Mouse (Mus musculus) cerebellum, adult 9-11 months (tissue): ENCODE measurements around the gene Nectin2.
A peak's percentile ranks its signal among the peaks of the same experiment; 100 is the strongest.

Experiments
- DNase-seq: peaks from one replicate; pipeline ENCODE4 v3.0.0; 2022

The Nectin2 gene

DNA sequence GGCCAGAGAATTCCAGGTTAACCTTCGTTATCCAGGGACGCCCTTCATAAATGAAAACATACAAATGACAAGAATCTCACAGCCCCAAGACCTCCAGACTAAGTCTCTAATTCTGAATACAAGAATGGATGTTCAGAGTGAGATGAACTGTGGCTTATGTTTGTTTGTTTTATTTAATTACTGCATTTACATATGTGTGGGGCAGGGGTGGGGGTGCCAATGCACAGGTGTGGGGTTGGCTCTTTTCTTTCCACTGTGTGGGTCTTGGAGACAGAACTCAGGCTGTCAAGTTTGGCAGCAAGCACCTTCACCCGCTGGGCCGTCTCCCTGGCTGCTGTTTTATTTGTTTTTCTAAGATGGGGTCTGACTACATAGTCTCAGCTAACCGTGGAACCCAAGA, 7.8 kb downstream of the Nectin2 start:
- DNase-seq: no peak

DNA sequence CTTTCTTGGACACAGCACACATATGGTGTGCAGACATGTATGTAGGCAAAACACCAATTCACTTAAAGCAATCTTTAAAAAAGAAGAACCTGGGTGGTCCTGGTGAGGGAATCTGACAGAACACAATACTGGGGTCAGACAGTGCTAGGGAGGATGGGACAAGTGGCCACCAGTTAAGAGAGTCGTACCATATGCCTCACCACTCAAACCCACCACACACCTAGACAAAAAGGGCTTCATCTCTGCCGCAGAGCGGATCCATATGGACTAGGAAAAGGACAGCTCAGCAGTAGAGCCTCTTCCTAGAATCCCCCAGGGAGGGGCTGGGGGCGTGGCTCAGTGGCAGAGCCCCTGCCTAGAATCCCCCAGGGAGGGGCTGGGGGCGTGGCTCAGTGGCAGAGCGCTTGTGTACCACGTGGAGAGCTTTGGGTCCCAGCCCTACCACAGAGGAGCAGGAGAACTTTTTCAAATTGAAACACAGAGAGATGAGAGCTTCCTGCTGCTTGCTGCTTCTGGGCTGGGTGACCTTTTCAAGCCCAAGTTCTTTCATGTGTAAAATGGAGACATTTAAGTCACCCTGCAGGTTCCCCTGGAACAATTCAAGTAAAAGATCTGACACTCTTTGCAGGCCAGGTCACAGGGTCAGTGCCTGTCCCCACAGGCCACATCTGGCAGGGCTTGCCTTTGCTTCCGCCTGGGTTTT, 8.8 kb downstream of the Nectin2 start:
- DNase-seq: no peak

GRCm38 (mm10) chr7:19740269-19740668, 10.0 kb downstream of the Nectin2 start:
- DNase-seq: no peak

DNA sequence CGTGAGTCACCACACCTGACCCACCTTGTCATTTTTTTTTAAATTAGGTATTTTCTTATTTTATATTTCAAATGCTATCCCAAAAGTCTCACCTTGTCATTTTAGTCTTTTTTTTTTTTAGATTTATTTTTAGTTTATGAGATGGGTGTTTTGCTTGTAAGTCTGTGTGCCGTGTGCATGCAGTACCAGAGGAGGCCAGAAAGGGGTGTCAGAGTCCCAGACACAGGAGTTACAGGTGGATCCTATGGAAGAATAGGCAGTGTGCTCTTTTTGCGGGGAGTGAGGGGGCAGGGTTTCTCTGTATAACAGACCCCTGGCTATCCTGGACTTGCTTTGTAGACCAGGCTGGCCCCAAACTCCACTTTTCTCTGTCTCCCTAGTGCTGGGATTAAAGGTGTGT, 11.5 kb downstream of the Nectin2 start:
- DNase-seq: no peak

- no peak for DNase-seq
These were observed 13.8 kb downstream of the Nectin2 start for GRCm38 (mm10) chr7:19736389-19737057.

DNA sequence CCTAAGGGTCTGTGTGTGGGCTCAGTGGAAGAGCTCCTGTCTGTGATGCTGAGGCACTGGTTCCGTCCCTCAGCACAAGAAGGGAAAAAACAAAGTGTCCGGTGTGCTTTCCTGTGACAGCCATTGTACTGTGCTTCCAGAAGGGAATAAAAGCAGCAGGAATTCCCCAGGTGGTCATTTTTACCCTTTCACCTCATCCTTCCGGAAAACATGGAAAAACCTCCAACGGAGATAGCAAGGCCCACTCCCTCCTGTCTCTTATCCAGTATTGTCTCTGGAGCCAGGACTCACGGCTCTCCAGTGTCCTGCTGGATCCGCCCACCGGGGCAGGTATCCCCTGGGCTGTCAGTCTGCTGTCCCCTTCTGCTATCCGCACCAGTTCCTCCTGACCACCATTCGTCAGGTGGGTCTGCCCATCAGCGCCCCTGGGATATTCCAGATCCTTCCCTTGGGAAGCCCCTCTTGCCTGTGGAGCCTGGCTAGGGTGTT, 16.1 kb downstream of the Nectin2 start:
- DNase-seq: no peak

DNA sequence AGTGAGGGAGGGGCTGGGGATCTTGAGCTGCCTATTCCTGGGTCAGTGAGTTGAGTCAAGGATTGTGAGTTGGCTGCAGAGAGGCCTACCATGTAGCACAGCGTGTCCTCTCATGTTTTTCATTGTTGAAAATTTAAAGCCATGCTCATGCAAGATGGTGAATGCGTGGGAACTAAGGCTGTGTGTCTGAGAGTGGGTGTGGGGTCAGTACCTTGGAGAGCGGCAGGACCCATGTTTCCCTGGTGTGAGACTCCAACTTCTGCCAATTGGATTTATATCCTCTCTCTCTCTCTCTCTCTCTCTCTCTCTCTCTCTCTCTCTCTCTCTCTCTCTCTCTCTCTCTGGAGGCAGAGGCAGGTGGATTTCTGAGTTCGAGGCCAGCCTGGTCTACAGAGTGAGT, 23.7 kb downstream of the Nectin2 start:
- DNase-seq: no peak

DNA sequence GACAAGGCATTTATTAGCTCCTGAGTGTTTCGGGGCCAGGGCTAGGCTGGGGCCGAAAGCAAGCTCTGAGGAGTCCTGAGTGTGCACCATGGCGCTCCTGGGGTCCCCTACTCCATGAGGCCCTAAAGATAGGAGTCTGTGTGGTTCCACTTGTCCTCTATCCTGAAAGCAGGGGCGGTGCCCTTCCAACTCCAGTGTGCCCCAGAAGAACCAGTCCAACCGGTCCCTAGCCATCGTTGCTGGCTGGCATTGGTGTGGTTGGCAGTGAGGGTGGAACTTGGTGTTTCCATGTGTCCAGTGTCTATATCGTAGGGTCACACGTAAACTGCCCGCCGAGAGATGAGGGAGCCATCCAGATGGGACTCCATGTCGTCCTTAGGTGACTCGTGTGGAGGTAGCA, 26.1 kb downstream of the Nectin2 start:
- DNase-seq: no peak

DNA sequence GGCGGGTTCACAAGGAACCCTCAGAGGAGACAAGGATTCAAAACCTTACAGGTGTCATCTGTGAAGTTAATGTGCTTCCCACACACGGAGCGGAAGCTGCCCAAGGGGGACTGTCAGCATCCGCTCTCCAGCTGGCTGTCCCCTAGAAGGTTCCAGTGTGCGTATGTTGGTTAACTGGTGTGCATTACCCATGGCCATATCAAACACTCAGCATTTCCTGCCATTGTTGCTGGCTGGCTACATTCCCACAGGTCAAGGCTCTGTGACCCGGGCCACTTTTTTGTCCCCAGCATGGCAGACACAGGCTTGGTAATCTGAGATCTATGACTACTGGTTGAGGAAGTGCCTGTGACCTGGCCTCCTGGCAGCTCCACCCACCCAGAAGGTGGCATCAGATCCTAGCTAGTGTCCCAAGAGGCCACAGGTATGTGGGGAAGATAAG, 27.5 kb downstream of the Nectin2 start:
- no peak for DNase-seq

DNA sequence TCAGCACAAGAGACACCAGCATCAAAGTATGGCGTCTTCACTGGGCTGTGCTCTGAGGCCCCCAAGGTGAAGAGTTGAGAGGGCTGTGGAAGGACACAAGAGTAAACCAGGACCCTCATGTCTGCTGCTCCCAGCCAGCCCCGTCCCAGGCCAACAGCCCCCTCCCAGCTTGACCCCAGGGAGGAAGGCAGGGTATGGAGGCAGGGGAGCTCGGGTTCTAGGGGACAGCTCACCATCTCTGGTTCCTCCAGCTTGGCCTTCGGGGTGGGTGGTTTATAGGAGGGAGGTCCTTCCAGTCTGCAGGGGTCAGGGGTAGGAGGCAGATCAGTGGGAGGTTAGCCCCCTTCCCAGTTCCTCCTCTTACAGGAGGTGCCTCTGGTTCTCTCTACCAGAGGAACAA, 31.1 kb downstream of the Nectin2 start:
- peak; percentile 44 for DNase-seq

DNA sequence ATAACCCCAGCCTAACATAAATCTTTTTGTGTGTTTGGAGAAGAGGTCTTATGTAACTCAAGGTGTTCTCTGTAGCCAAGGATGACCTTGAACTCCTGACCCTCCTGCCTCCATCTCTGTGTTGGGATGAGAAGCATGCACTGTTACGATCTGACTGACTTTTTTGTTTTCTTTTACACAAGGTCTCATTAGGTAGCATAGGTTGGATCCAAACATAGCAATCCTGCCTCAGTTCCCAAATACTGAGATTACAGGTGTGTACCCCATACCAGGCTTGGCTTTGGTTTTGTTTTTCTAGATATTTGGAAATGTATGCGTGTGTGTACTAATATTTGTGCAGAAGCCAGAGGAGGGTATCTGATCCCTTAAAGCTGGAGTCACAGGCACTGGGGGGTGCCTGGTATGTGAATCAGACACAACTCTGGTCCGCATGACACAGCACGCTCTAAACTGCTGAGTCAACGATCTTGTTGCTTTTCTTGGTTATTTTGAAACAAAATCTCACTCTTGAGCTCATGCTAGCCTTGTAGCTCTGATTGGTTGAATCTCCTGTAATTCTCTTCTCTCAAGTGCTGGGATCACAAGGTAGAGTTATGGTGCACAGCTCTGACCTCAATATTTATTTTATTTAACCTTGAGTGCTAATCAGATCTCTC, 31.9 kb downstream of the Nectin2 start:
- peak; percentile 29 for DNase-seq

- peak; percentile 65 for DNase-seq
These were observed 32.9 kb downstream of the Nectin2 start for GRCm38 (mm10) chr7:19717346-19717745.

- DNase-seq: peak; percentile 73
These were observed 33.5 kb downstream of the Nectin2 start for GRCm38 (mm10) chr7:19716822-19717221.

GRCm38 (mm10) chr7:19716055-19716682, 34.1 kb downstream of the Nectin2 start:
- no peak for DNase-seq

DNA sequence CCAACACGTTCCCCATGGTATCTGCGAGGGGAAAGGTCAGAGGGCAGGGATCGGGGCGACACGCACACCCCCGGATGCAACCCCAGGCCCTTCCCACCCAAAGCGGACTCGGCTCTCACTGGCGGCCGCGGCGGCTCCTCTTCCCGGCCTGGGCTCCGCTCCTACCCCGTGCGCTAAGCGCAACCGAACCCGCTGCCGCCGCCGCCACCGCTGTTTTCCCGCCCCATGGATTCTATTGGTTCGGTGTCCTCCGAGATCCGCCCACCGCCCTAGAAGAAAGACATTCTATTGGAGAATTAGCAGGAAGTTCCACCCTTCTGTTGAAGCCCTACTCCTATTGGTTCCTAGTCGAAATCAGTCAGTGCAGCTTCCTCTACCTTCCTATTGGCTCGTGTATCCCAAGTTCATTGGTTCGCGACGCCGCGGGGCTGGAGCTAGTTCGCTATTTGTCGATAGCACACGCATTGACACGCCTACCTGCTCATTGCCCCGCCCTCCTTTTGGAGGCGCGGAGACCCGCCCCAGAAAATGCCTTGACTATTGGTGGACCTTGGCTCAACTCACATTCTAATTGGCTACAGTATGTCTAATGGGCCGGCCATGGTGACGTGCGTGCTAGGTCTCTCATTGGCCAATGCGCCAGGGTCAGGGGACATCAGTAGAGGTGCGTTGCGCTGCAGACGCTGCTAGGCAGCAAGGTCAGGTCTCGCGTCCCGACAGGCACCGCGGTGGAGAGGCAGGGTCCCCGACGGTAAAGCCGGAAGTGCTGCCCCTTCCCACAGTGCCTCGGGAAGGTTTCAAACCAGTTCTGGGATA, 34.8 kb downstream of the Nectin2 start, which contains the start of gene Tomm40:
Gene Tomm40, minus strand, starts transcription at position 200 of the 816 bp plus-strand sequence.
- DNase-seq: peak; percentile 100

- no peak for DNase-seq
These were observed 35.4 kb downstream of the Nectin2 start for GRCm38 (mm10) chr7:19714836-19715235.

DNA sequence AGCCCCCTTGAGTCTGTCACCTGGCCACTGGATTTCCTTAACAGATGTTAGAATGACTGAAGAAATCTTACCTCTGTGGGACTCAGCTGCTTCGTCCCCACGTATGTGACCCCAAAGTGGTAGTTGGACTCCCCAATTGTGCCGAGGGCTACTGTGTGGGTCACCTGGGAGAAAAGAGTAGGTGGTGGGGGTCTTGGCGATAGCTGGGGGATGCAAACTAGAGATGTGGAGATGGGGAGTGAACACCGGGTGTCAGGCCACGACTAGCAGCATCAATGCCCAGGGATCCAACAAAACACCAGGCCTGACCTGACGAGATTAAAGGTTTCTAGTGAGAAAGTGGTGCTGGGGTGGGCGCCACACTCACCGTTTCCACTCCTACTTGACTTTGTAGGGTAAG, 36.7 kb downstream of the Nectin2 start:
- no peak for DNase-seq

DNA sequence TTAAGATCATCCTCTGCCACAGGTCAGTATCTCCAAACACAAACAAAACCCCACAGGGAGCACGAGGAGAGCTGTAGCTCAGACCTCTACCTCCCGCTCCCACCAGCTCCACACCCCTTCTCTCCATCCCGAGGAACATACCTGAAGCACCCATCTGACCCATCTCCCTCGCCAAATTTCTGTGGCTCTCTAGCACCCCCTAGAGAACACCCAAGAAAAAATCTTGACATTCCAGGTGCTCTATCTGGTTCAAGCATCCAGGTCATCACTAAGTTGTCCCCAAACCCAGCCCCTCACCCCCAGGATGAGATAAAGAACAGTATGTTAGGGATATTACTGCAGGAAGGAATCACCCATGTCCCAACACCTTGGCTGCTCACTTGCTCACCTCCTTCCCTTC, 37.1 kb downstream of the Nectin2 start:
- DNase-seq: peak; percentile 62

DNA sequence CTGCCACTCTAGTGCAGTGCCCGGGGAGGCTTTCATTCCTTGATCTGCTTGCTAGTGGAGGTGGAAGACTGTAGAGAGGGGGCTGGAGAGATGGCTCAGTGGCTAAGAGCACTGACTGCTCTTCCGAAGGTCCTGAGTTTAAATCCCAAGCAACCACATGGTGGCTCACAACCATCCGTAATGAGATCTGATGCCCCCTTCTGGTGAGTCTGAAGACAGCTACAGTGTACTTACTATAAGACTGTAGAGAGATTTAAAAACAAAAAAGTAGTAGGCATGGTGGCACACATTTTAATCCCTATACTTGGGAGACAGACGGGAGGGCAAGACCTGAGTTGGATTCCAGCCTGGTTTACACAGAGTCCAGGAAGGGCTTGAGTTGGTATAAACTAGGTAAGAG, 37.9 kb downstream of the Nectin2 start:
- peak; percentile 37 for DNase-seq

- DNase-seq: peak; percentile 37
These were observed 39.6 kb downstream of the Nectin2 start for GRCm38 (mm10) chr7:19710650-19711049.

- no peak for DNase-seq
These were observed 45.0 kb downstream of the Nectin2 start for GRCm38 (mm10) chr7:19705271-19705670.

DNA sequence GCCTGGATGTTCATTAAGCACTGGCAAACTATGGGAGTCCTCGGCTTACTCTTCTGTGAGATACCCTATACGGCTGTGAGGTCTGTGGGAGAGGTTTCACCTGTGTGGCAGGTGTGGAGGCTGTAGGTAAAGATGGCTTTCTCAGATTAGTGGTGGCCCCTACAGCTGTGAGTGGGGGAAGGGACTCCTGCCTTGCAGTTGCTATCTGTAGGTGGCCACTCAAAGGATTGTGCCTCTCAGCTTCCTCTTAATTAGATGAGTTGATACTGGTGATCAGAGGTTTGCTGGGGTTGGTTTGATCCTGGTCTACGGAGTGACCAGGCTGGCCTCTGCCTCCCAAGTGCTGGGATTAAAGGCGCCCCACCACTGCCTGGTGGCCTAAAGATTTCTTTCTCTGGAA, 45.8 kb downstream of the Nectin2 start:
- no peak for DNase-seq
